Mouse (Mus musculus) heart, adult 11 months (tissue): ENCODE results near the gene Rbpjl.

Experiments
- DNase-seq: peaks from one replicate; pipeline ENCODE4 v3.0.0; 2022

Rbpjl gene

DNA sequence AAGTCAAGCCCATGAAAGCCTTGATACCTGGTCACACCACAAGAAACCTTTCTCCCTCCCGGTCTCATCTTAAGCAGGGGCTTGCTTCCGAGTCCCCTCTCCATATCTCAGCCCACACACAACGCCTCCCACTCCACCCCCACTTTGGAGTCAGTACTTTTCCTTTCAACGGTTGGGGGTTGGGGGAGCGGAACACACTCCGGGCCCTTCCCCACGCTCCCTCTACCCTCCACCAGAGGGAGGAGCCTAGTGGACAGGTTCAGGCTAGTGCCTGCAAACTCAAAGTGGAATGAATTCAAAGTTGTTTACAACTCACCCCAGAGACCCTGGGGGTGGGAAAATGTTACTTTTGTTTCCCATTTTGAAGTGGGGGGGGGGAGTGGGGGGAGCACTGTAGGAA lies 27.8 kb downstream of the Rbpjl start:
- no peak for DNase-seq

DNA sequence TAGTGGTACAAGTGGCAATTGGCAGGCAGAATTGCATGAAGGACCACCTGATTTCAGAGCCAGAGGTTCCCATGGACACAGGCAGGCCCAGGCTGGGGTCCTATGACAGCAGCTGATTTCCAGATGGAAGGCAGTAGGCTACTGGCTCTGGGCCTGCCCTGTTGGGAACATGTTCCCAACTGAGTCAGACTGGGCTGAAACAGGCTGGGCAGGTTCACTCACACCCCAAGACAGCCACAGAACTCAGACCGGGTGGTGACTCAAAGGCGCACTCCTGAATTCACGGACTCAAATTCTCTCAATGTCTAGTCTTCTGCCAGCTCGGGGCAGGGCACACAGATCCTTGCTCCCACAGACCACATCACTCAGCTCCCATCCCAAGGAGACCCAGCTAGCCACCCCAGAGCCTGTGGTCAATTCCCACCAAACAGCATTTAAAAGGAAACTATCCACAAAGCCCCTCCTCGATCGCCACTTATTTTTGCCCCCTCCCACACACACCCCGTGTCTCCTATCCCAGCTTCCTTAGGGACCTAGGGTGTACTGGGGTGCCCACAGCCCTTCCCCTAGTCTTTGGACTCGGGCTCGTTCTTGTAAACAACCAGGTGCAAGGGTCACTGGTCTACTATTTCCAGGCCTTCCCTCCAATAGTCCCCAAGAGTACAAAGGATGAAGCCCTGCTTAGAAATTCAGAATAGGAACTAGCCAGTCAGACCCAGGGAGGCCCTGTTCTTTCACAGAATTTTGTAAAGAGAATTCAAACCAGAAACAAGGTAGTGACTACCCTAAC lies 28.9 kb downstream of the Rbpjl start:
- DNase-seq, result peak; percentile 92

DNA sequence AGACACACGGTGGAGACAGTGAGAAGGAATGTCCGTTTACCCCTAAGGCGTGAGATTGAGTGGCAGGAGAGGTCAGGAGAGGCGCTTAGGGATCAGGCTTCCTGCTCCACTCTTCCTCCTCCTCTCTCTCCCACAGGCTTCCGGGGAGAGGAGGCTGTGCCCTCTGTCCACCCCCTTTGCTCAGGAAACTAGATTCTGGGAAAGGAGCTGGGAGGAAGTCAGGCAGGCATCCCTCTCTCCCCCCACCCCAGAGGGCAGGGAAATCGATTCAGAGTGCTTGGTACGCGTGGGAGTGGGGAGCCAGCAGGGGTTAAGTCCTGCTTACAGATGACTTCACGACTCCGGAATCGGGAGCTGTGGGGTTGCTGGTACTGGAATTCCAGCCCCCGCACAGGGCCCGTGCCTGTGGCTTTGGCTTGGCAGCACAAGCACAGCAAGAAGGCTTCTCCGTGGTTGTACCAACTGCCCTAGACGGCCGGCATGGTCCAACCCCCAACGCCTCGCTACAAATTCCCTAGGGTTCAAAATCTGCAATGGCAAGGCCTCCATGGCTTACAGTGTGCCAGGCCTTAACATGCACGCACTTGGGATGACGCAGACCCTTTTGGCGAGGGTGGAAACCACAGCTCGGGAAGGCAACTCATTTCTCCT lies 29.7 kb downstream of the Rbpjl start:
- peak; percentile 95 for DNase-seq

DNA sequence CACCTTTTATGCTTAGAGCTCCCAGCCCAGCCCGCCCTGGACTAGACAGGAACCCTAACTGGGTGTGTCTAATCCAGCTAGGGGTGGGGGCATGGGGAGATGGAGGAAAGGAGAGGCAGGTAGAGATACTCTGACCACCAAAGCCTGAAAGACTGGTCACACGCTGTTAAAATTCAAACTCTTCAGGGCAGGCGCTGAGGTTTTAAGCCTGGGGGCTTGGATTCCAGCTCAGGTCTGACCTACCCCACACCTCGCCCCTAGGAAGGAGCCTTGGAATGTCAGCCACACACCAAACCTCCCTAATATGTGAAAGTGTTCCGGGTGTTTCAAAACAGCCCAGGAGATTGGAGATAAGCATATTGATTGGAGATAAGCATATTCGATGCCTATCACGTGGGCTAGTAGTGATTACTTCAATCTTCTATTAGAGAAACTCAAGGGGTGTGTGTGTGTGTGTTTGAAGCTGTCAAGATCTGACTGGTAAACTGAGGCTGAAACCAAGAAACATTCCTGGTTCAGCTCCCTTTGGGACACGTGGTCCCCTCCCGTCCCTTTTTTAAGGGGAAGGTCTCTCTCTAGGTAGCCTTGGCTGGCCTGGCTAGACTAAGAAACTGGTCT lies 30.4 kb downstream of the Rbpjl start:
- DNase-seq, result no peak

DNA sequence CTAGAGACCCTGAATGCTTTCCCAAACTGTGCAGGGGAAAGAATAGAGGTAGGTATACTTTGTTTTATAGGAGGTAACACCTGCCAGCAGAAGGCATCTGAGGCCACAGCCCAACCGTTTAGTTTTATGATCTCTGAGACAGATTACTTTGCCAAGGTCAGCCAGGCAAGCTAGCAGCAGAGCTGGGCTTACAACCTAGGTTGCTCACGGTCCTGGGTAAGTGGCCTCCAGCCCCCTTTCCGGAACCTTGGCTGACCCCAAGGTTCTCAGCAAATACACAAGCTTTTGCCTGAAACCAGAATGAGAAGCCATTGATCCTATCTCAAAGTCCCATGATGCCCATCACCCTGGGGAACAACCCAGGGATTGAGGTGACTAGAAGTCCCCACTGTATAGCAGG lies 31.7 kb downstream of the Rbpjl start:
- DNase-seq, result no peak

DNA sequence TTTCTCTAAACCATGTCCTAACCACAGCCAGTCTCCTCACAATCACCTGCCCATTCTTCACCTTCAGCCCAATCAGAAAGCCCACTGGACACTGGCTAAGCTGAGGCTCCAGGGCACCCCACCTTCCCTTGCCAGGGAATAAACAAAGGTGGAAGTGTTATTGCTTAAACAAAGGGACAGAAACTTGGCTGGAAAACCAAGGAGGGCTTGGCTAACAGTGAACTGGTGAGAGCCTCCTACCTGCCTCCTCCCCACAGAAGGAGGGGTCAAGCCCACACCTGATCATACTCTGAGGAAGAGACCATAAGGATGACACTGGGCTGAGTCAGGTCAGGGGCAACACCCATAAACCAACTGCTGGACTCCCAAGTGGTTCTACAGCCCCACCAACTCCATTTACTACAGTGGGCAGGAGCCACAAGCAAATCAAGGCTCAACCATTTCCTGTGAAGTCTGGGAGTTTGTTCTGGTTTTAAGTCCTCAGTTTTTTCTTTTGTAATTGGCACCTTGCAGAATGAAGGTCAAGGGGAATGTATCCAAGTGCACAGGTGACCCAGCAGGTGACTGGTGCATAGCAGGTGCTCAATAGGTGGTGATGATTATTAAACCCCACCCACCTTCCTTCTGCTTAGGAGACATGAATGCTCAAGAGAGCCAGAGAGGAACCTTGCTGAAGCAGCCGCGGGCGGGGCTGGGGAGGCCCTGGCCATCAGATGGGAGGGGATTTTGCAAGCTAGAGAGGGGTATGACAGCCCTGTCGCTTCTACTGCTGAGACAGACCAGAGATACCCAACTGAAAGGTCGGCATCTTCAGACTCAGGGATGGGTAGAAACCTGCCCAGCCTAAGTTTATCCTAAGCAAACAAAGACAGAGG lies 32.5 kb downstream of the Rbpjl start:
- DNase-seq, result no peak

DNA sequence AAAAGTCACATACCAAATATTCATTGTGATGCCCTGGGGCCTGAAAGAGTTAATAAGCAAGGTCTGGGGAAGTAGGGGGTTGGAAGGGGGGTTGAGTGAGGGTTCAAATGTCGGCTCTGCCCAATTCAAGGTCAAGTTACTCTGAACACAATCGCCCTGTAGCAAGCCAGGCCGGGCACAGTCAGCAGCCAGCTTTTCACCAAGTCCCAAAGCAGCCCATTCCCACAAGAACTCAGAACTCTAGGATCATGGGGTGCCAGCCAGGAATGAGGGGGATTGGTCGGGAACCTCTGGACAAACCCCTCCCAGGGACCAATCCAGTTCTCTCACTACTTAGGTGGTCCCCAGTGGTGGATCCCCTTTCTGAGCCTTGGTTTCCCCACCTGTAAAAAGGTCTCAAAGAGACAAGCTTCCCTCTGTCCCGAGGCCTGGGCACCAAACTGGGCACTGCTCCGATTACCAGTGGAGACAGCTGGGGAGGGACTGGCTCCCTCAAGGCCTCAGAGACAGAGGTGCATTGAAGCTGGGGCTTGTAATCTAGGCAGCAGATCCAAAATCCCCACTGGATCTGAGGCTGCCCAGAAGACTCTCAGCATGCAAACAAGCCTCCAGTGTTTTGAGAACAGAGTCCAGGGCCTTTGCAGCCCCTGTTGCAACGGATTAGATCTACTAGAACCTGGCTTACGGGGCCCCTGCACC lies 33.4 kb downstream of the Rbpjl start:
- DNase-seq, result no peak

DNA sequence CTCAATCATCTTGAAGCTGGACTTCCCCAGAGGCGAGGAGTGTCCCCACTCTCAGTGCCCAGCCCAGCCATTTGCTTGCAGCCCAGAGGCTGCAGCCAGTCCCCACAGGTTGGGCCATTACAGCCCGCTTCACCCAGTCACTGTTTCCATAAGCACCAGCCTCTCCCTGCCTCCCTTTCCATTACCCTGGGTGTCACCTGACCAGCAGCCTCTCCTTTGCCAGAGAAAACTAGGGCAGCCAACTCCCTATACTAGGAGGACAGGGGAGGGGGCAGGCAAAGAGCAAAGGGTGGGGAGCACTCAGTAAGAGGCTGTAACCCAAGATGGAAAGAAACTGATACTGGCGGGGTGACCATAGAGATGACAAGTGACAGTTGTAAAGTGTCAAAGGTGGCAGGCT lies 34.0 kb downstream of the Rbpjl start:
- peak; percentile 96 for DNase-seq

DNA sequence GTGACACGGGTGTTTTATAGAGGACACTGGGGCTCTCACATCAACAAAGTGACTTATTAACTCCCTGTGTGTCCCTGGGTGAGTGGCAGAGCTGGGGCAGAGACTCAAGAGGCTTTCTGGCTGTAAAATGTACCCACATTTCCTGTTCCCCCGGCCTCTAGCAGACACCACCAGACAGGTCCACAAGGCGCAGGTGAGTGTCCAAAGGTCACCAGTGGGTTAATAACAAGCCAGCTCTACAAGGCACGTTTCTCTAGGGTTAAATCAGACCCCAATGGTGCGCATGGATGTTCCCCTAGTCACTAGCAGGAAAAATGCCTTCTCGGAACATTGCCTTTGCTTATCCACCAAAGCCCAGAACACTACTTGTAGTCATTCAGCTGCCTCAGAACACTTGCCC lies 34.8 kb downstream of the Rbpjl start:
- no peak for DNase-seq

DNA sequence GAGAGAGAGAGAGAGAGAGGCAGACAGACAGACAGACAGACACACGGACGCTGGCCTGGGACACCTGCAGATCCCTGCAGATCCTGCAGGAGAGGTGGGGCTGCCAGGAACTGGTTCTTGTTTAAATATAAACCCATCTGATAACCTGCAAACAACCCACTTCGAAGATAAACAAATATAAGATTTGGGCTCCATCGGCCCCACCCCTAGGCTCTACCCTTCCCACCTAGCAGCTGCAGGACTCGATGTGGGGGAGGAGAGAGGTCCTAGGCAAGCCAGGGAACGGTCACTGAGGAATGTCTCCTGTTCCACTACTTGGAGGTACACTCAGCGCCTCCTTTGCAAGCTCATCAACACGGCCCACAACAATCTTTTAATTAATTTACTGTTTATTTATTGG lies 35.3 kb downstream of the Rbpjl start:
- no peak for DNase-seq

DNA sequence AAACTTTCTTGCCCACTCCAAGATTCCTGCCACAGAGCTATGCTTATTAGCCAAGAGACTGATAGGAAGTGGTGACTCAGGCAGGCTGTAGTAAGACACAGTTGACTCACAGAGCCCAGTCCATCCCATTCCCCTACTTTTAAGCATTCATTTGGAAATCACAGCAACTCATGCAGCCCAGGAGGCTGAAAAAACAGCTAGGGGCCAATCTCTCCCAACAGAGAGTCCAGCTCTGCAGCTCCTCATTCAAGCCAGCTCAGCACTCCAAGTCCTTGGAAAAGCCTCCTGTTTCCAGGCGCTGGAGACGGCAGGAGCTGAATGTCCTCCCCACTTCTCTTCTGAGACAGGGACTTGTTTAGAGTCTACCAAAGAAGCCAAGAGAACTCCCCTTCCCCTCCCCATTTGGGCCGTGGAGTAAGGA lies 36.1 kb downstream of the Rbpjl start:
- DNase-seq, result peak; percentile 95

DNA sequence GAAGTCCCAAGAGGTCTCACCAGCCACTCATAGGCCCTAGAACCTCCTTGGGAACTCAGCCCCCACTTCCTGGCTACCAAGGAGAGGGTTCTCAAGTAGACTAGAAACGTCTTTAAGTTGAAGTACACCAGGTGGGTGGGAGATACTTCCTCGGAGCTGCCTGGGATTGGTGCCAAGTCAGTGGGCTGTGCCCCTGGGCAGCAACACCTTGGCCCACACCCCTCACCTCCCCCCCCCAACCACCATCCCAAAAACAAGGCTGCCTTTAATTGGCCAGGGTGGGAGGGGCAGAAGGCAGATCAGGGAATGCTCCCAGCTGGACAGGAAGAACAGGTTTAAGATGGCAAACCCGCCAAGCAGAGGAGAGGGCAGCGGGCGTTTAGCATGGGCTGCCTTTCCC lies 37.4 kb downstream of the Rbpjl start:
- no peak for DNase-seq

DNA sequence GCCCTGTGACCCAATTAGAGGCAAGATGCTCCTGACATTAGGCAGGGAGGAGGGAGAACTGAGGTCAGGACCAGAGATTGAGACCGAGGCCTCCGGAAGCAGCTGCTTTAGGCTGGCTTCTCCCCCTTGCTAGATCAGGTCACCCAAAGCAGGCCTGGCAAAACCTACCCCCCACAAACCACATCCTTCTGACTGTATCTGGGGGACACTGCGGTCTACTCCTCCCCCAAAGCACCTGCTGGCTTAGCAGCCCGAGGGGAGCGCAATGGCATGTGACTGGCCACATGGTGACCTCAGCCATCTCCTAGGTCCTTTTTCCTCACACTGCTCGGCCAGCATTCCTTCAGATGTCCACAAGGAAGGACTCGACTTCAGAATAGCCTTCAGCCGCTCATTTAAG lies 38.2 kb downstream of the Rbpjl start:
- peak; percentile 95 for DNase-seq

DNA sequence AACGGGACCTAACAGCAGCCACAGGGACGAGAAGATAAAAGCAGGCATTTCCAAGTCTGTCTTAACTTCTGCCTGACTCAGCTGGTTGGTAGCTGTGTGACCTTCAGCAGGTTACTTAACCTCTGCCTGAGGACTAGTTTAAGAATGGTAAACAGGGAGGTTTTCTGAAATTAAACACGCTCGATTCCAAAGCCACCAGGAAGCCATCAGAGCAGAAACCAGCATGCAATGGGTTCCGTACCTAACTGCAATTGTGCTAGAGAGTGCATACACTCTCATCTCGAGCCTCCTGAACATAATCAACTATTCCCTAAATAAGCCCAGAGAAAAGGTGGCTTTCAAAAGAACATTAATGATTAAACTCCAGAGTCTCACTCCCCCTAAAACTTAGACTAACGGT lies 38.8 kb downstream of the Rbpjl start:
- DNase-seq, result no peak

DNA sequence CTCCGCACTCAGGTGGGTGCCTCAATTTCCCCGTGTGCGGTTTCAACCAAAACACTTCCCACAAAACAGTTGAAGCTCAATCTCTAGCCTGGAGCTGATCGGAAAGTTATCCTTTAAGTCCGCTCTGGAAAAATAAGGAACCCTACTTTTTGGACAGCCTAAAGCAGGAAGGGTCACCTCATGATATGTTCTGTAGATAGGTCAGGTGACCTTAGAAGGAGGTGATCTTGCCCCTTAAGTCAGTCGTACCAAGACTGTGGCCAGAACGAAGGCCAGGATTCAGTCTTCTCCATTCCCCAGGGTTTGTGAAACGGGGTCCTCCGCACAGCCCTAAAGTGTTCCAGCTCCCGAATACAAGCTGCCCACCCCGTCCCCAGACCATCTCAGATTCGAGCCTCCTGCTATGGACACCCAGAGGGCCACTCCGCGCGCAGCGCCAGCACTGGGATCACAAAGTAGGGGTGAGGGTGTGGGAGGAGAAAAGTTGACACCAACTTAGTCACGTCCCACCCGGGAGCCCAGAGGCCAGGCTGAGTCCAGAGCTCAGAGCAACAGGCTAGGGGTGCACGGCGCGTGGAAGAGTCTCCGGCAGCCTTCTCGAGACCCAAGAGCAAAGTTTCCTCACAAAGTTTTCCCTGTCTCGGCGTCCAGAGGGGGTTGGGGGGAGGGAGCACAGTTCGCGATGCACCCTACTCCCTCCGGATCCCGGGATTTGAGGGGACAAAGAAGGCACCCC lies 39.5 kb downstream of the Rbpjl start:
- peak; percentile 97 for DNase-seq

DNA sequence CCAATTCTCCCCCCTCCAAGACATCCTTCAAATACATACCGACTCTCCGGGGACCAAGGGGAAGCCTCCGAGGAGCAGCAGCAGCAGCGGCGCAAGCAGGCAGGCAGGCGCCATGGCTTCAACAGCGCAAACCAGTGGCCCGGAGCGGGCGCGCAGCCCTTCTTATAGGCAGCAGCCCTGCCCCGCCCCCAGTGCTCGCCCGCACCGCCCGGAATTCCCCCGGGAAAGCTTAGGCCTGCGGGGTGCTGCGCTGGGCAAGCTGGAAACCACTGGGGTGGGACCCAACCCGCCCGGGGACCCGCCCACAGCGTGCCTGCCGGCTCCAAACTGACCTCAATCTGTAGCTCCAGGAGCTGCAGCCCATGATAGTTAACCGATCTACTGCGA lies 40.1 kb downstream of the Rbpjl start:
- DNase-seq, result peak; percentile 99

DNA sequence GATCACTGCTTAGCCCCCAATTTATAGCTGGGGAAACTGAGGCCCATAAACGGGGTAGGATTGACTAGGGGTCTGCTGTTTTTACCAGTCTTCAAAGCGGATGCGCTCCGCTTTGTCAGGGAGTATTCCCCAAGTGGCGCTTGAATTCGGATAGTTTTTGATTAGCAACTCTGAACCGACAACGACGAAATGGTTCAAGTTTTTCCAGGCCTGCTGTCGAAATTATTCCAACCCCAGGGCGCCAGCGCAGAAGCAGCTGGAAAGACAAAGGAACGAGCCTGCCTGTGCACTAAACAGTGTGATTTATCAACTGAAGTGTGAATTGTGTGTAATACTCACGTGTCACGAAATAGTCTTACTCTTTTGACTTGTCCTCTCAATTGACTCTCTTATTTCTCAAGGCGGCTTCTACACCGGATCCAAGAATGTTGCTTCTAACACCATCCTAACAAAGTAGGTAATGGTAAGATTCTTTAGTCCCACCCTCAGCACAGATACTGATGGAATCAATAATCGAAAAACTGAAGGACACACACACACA lies 40.6 kb downstream of the Rbpjl start, which contains the start of gene Sdc4:
TSS of gene Sdc4 (minus strand) at position 428 of the 541 bp plus-strand sequence.
- DNase-seq, result no peak

DNA sequence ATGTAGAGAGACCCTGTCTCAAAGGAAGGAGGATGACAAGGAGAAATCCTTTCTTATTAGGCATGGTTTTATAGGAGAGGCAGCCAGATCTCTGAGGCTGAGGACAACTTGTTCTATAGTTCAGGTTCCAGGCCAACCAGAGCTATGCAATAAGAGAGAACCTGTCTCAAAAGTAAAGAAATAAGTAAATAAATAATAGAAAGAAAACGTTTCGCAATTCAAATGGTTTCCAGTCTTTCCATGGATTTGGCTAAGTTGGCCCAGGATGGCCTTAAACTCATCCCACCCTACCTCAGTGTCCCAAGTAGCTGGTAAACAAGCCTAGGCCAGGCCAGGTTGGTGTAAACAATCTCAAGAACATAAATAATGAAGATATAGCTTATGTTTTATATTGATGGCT lies 41.8 kb downstream of the Rbpjl start:
- no peak for DNase-seq

DNA sequence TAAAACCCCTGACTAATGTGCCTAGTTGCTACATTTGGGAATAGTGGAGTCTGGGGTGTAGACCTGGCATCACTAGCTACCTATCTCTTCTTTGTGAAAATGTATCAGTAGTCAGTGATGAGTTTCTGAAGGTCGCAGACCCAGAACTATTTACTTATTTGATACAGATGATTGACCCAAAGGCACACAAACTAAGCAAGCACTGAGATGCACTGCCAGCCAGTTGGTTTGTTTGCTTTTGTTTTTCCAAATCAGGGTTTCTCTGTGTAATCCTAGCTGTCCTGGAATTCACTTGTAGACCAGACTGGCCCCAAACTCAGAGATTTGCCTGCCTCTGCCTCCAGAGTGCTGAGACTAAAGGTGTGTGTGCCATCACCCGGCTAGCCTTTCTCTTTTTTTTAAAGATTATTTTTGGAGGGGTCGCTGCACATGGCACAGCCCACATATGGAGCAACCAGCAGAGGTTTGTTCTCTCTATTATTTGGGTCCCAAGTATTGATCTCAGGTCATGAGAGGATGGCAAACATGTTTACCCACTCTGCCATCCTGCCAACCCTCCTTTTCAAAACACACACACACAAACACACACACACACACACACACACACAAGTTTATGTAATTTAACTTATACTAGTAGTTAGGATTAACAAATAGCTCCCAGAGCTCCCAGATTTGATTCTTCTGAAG lies 42.6 kb downstream of the Rbpjl start:
- DNase-seq, result no peak

DNA sequence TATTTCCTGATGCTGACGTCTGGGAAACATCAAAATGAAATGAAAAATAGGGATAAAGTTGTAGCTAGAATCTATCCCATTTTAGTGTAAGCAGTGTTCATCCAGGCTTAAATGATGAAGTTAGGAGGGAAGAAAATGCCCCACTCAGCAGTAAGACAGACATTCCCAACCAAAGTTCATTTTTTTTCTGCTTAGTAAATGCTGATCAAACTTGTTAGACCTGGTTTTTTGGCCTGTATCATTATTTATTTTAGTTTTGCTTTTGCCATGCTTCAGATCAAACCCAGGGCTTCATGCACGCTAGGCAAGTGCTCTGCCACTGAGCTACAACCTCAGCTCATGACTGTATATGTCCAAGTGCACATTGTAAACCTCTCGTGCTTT lies 43.1 kb downstream of the Rbpjl start:
- no peak for DNase-seq

DNA sequence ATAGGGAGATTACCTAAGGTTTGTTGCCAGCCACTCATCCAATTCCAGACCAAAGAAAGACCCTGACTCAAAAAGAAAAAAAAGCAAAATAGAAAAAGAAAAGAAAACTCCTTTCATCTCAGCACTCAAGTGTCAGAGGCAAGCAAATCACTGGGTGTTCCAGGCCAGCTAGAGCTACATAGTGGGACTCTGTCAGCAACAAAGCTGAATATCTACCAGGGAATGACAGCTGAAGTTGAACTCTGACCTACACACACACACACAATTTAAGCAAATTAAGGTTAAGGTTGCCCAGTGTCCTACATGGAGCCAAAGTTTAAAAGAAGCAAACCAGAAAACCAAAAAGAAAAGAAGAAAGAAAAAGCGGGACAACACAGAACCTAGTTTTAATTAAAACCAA lies 45.2 kb downstream of the Rbpjl start:
- DNase-seq, result no peak
